Mouse (Mus musculus) cortical plate, adult 2 months (tissue): ENCODE data around the gene Lamc2.

Experiments used
- CTCF ChIP-seq: fragments of 200-500 bp; IDR thresholded peaks from 2 replicates; pipeline ENCODE4 v1.5.1; 2011; ENCODE audit warnings: mild to moderate bottlenecking, control low read depth, low read length; ENCODE audit not compliant: insufficient read depth; ENCODE audit errors: extremely low read depth
- POLR2A ChIP-seq: fragments of 200-500 bp; IDR thresholded peaks from 2 replicates; pipeline ENCODE4 v1.6.1; 2011; ENCODE audit warnings: mild to moderate bottlenecking, low read length, control low read depth; ENCODE audit not compliant: insufficient read depth; ENCODE audit errors: extremely low read depth

GRCm38 (mm10) chr1:153075087-153075736 is 111.0 kb downstream of the Lamc2 start:
- TF ChIP-seq POLR2A (no peak), CTCF (no peak)
